Mouse (Mus musculus) C2C12 (cell line): ENCODE measurements around the gene Fabp6. TPM values are rescaled to one million over a fixed set of nuclear protein-coding genes. Genes with fewer than 3 reads are reported as not detected.

Experiments used
- H3K27me3 ChIP-seq: one replicate; pipeline ENCODE4 v1.6.1; 2011; ENCODE audit not compliant: control insufficient read depth, insufficient read depth, insufficient read length
- H3K36me3 ChIP-seq: one replicate; pipeline ENCODE4 v1.6.1; 2011; ENCODE audit not compliant: control insufficient read depth, insufficient read depth
- H3K4me3 ChIP-seq: one replicate; pipeline ENCODE4 v1.5.1; 2011; ENCODE audit warnings: mild to moderate bottlenecking, control low read depth; ENCODE audit not compliant: poor library complexity, insufficient read depth, severe bottlenecking
- H3K79me2 ChIP-seq: one replicate; pipeline ENCODE4 v1.6.1; 2011; ENCODE audit not compliant: control insufficient read depth, insufficient read depth
- H3K79me3 ChIP-seq: one replicate; pipeline ENCODE4 v1.6.1; 2011; ENCODE audit warnings: low read depth, control low read depth
- H3ac ChIP-seq: one replicate; pipeline ENCODE3; 2011; ENCODE audit warnings: low read depth; ENCODE audit not compliant: control insufficient read depth, insufficient read length
- CEBPB ChIP-seq: IDR thresholded peaks from one replicate; pipeline ENCODE4 v1.6.1; 2011; ENCODE audit warnings: low read depth, mild to moderate bottlenecking, control low read depth, moderate library complexity
- CTCF ChIP-seq: IDR thresholded peaks from one replicate; pipeline ENCODE4 v1.5.1; 2011; ENCODE audit not compliant: control insufficient read depth, insufficient read depth, insufficient read length
- FOSL1 ChIP-seq: IDR thresholded peaks from one replicate; pipeline ENCODE4 v1.8.0; 2011; ENCODE audit warnings: mild to moderate bottlenecking, low read length; ENCODE audit not compliant: poor library complexity, insufficient read depth, severe bottlenecking
- MAX ChIP-seq: IDR thresholded peaks from one replicate; pipeline ENCODE4 v1.6.1; 2011; ENCODE audit warnings: mild to moderate bottlenecking, control low read depth
- MYOD1 ChIP-seq: IDR thresholded peaks from one replicate; pipeline ENCODE4 v1.6.1; 2011; ENCODE audit warnings: low read depth; ENCODE audit not compliant: control insufficient read depth, insufficient read length
- MYOG ChIP-seq: IDR thresholded peaks from one replicate; pipeline ENCODE4 v1.6.1; 2011; ENCODE audit not compliant: control insufficient read depth, insufficient read length; ENCODE audit errors: extremely low read depth
- USF1 ChIP-seq: IDR thresholded peaks from one replicate; pipeline ENCODE4 v1.6.1; 2011; ENCODE audit warnings: low read depth, mild to moderate bottlenecking, control low read depth, moderate library complexity
- polyA plus RNA-seq: library from polyadenylated mRNA; unstranded; fragments of >200 nt; fragmentation: generic; extraction: Trizol; gene quantifications from one replicate; pipeline ENCODE4 v1.2.1, GENCODE M21; 2012; ENCODE audit warnings: missing spikeins

Gene Fabp6
- polyA plus RNA-seq, 1 experiment, result not detected

DNA sequence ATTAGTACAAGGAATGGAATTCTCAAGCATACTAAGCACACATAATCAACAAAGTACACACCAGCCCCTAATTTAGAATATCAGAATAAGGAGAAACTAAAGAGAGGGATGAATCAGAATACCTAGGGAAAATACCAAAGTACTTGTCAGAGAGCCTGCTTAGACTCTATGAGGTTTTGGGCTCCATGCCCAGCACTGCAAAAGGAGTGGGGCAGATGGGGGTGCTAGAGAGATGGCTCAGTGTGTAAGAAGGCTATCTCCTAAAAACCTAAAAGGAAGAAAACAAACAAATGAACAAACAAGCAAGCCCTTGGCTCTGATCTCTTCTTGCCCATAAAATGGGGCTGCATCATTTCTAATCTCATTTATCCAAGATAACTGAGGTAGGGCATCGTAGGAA, 23.0 kb upstream of the Fabp6 start:
- H3K36me3 ChIP-seq, result no peaks in the 10 kb centered on the region
- no peaks in the 10 kb centered on the region for H3K79me3 ChIP-seq
- TF ChIP-seq MYOD1 (no peak), CTCF (no peak)
- H3K27me3 ChIP-seq, result no peaks in the 10 kb centered on the region
- no peak overlapping the region for H3K4me3 ChIP-seq
- H3ac ChIP-seq, result no peak overlapping the region
- no peaks in the 10 kb centered on the region for H3K79me2 ChIP-seq

DNA sequence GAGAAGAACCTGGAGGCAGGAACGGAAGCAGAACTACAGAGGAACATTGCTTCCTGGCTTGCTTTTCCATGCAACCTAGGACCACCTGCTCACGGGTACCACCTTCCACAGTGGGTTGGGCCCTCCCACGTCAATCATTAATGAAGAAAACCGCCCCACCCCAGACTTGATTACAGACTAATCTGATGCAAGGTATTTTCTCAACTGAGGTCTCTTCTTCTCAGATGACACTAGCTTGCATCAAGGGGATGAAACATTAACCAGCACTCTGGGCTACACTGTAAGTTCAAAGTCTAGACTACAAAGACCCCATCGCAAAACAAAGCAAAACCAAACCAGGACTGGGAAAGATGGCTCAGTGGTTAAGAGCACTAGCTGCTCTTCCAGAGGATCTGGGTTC, 20.4 kb upstream of the Fabp6 start:
- no peak overlapping the region for H3ac ChIP-seq
- no peaks in the 10 kb centered on the region for H3K79me3 ChIP-seq
- no peaks in the 10 kb centered on the region for H3K27me3 ChIP-seq
- TF ChIP-seq CEBPB, result no peak
- no peak for TF ChIP-seq CTCF
- no peak for TF ChIP-seq FOSL1
- TF ChIP-seq MAX, result no peak
- no peak for TF ChIP-seq MYOG
- no peak for TF ChIP-seq USF1
- TF ChIP-seq MYOD1, result no peak
- no peaks in the 10 kb centered on the region for H3K36me3 ChIP-seq
- no peak overlapping the region for H3K4me3 ChIP-seq
- H3K79me2 ChIP-seq, result no peaks in the 10 kb centered on the region

DNA sequence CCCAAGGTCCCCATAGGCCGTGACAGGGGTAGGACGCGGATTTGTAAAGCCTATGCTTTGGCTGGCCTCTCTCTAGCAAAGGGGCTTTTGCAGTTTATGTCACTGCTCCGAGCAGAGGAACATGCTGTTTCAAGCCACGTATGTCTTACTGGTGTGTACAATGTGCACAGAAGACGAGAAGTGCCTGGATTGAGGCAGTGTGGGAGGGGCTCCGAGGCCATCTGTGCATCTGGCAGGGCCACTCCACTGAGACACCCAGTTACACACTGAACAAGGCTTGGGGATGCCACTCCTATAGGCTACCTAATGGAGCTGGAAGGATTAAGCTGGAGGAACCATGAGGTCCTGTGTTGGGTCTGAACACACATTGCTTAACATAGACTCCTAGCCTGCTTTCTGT, 17.1 kb upstream of the Fabp6 start:
- H3K79me2 ChIP-seq, result no peaks in the 10 kb centered on the region
- H3ac ChIP-seq, result no peak overlapping the region
- no peaks in the 10 kb centered on the region for H3K27me3 ChIP-seq
- H3K36me3 ChIP-seq, result no peaks in the 10 kb centered on the region
- no peak overlapping the region for H3K4me3 ChIP-seq
- no peaks in the 10 kb centered on the region for H3K79me3 ChIP-seq
- no peak for TF ChIP-seq MYOD1
- no peak for TF ChIP-seq MAX
- no peak for TF ChIP-seq CTCF
- no peak for TF ChIP-seq MYOG

DNA sequence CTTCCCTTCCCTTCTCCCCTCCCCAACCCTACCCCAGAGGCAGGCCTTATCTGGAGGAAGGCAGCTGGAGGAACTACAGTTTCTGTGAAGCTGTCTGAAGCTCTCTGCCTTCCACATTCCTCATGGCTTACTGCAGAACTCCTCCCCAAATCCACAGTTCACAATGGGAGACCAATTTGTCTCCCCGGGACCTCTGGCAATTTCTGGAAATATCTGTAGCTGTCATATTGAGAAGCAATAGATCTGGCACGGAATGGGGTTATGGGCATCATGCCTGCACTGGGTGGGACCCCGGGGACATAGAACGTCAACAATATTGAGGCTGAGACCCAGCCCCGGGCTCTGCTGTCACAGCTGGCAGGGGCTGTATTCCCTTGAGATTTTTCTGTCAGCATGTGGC, 16.6 kb upstream of the Fabp6 start:
- H3K27me3 ChIP-seq, result no peaks in the 10 kb centered on the region
- no peaks in the 10 kb centered on the region for H3K79me3 ChIP-seq
- TF ChIP-seq MAX (no peak), MYOD1 (no peak), CTCF (no peak), CEBPB (no peak), FOSL1 (no peak), MYOG (no peak), USF1 (no peak)
- no peaks in the 10 kb centered on the region for H3K79me2 ChIP-seq
- no peaks in the 10 kb centered on the region for H3K36me3 ChIP-seq
- H3K4me3 ChIP-seq, result no peak overlapping the region
- no peak overlapping the region for H3ac ChIP-seq

DNA sequence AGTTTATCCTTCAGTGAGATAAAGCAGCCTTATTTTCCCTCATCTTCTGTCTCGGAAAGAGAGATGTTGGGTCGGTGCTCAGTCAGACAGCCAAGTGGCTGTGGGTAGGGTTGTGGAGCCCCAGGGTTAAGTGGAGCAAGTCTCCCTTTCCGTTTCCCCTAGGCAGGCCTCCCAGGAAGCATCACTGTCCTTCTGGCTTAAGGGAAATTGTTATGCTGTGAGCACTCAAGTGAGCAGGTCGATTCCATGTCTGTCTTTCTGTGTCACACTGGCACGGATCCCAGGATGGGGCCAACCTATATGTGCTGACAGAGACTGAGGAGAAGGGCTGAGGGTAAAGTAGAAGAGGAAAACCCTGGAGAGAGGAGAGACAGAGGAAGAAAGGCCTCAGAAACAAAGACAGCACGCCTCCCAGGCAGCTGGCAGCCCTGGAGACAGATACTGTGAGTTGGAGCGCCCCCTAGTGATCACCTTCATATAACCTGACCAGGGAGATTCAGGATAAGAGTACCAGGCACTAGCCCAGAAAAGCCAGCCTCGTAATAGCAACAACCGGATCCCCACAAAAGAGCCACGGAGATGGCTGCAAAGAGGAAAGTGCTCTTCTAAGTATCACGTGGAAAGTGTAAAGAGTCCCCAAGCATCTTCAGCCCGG, 11.6 kb upstream of the Fabp6 start:
- no peaks in the 10 kb centered on the region for H3K79me3 ChIP-seq
- H3K79me2 ChIP-seq, result no peaks in the 10 kb centered on the region
- H3K27me3 ChIP-seq, result no peaks in the 10 kb centered on the region
- H3ac ChIP-seq, result no peak overlapping the region
- no peaks in the 10 kb centered on the region for H3K36me3 ChIP-seq
- TF ChIP-seq CTCF (peak; percentile 55), MYOD1 (no peak)
- H3K4me3 ChIP-seq, result no peak overlapping the region

DNA sequence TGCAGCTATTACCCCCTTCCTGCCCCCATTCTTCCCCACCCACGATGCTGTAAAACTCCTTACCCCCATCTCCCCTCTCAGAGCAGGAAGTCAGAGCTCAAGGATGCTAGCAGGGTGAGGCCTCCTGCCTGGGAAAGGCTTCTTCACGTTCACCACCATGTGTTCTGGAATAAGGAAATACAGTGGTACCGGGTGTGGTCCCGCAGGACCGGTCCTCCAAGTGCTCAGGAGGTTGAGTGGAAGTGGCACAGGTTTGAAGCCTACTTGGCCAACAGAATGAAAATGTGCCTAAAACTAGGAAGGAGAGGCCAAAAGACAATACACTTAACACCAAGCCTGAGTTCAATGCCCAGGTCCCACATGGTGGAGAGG, 9.3 kb upstream of the Fabp6 start:
- Histone ChIP-seq H3K79me3 (no peaks in the 10 kb centered on the region), H3ac (no peak overlapping the region), H3K36me3 (no peaks in the 10 kb centered on the region), H3K4me3 (no peak overlapping the region), H3K79me2 (no peaks in the 10 kb centered on the region), H3K27me3 (no peaks in the 10 kb centered on the region)
- TF ChIP-seq MAX (no peak), CTCF (no peak), USF1 (no peak), CEBPB (no peak), FOSL1 (no peak)
